Mouse (Mus musculus) testis, adult 2 months (tissue): Measurements from ENCODE around the gene Vat1. TPM values are rescaled to one million over a fixed set of nuclear protein-coding genes. Genes with fewer than 3 reads are reported as not detected.
A peak's percentile ranks its signal among the peaks of the same experiment; 100 is the strongest.

ENCODE experiments used
- H3K27ac ChIP-seq: fragments of 200-500 bp; 2 replicates; pipeline ENCODE4 v1.5.1; 2012; ENCODE audit warnings: low read depth, low read length; ENCODE audit not compliant: control insufficient read depth, insufficient read depth
- H3K27me3 ChIP-seq: fragments of 200-500 bp; 2 replicates; pipeline ENCODE4 v1.6.1; 2012; ENCODE audit warnings: mild to moderate bottlenecking, low read length, moderate library complexity; ENCODE audit not compliant: control insufficient read depth, insufficient read depth
- H3K36me3 ChIP-seq: fragments of 200-500 bp; 2 replicates; pipeline ENCODE4 v1.6.1; 2012; ENCODE audit warnings: mild to moderate bottlenecking, low read length; ENCODE audit not compliant: control insufficient read depth, insufficient read depth
- H3K4me1 ChIP-seq: fragments of 200-500 bp; 2 replicates; pipeline ENCODE4 v1.6.1; 2012; ENCODE audit warnings: low read length; ENCODE audit not compliant: control insufficient read depth, insufficient read depth
- H3K4me3 ChIP-seq: fragments of 200-500 bp; 2 replicates; pipeline ENCODE4 v1.5.1; 2012; ENCODE audit warnings: low read depth, mild to moderate bottlenecking, low read length, moderate library complexity, mixed read lengths; ENCODE audit not compliant: control insufficient read depth
- CTCF ChIP-seq: fragments of 200-500 bp; IDR thresholded peaks from 2 replicates; pipeline ENCODE4 v1.5.1; 2012; ENCODE audit warnings: low read depth, mild to moderate bottlenecking, inconsistent platforms, low read length, moderate library complexity; ENCODE audit not compliant: control insufficient read depth, insufficient read depth, insufficient replicate concordance
- POLR2A ChIP-seq: fragments of 200-500 bp; IDR thresholded peaks from 2 replicates; pipeline ENCODE4 v1.6.1; 2012; ENCODE audit warnings: low read depth, mild to moderate bottlenecking, inconsistent platforms, low read length, moderate library complexity; ENCODE audit not compliant: control insufficient read depth
- polyA plus RNA-seq: library from polyadenylated mRNA; depleted of rRNA; stranded (reverse); fragments of >200 nt; gene quantifications from 2 replicates; pipeline ENCODE4 v1.2.3, GENCODE M21; 2012; rRNA removed

The Vat1 gene
- polyA plus RNA-seq, 1 experiment, result 43.3 TPM

DNA sequence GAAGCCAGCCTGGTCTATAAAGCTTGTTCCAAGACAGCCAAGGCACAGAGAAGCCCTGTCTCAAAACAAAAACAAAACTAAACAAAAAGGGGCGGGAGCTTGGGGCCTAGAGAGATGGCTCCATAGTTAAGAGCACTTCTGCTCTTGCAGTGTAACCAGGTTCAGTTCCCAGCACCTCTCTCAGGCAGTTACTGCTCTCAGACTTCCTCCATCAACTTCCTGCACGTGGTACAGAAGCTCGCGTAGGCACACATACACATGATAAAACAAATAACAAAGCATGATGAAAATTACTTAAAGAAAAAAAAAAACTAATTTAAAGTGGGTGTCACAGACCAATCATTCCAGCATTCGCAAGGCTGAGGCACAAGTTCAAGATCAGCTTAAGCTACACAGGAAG lies 45.9 kb downstream of the Vat1 start:
- no peak overlapping the region for H3K27ac ChIP-seq

GRCm38 (mm10) chr11:101419610-101420009 lies 46.4 kb downstream of the Vat1 start:
- Histone ChIP-seq H3K36me3 (no peaks in the 10 kb centered on the region), H3K27me3 (no peaks in the 10 kb centered on the region), H3K4me1 (peaks cover 3% of the 10 kb centered on the region), H3K27ac (no peak overlapping the region), H3K4me3 (no peak overlapping the region)
- TF ChIP-seq CTCF (no peak), POLR2A (no peak)

More for the DNA sequence above, 45.9 kb downstream of the Vat1 start:
- H3K27me3 ChIP-seq, result no peaks in the 10 kb centered on the region
- peaks cover 3% of the 10 kb centered on the region for H3K4me1 ChIP-seq
- no peak overlapping the region for H3K4me3 ChIP-seq
- H3K36me3 ChIP-seq, result no peaks in the 10 kb centered on the region
- TF ChIP-seq CTCF (no peak), POLR2A (no peak)

DNA sequence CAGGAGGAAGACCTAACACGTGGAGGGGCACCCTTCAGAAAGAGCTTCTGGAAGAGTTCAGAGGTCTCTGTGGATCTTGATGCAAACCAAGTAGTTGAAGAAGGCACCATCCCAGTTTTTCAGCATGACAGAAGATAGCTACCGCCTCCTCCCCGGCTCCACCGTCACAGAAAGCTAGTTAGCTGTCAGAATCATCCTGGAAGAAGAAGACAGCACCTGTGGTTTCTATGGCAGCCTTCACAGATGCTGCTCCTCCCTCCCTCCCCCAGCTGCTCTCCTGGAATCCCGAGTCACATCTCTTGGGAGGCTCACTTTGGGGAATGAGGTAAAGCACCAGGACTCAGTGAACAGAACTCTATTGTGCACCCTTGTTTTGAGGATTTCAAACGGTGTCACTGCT lies 47.0 kb downstream of the Vat1 start:
- Histone ChIP-seq H3K27ac (no peak overlapping the region), H3K27me3 (no peaks in the 10 kb centered on the region), H3K36me3 (no peaks in the 10 kb centered on the region), H3K4me3 (no peak overlapping the region), H3K4me1 (peaks cover 1% of the 10 kb centered on the region)
- TF ChIP-seq CTCF (no peak), POLR2A (no peak)

GRCm38 (mm10) chr11:101417101-101417855 lies 48.8 kb downstream of the Vat1 start, which contains the start of gene Aarsd1:
Gene Aarsd1 (minus strand): TSS chr11:101417615.
- H3K4me1 ChIP-seq, result no peaks in the 10 kb centered on the region; the same call in none of the 2 replicates
- H3K36me3 ChIP-seq, result peaks cover 2% of the 10 kb centered on the region
- H3K4me3 ChIP-seq, result peak within 1 kb of the TSS; percentile 99
- no peaks in the 10 kb centered on the region for H3K27me3 ChIP-seq
- TF ChIP-seq POLR2A, result peak; percentile 79
- TF ChIP-seq CTCF, result no peak
- peak within 1 kb of the TSS; percentile 76; the same call in 1 of the 2 replicates for H3K27ac ChIP-seq

GRCm38 (mm10) chr11:101416433-101417100 lies 49.5 kb downstream of the Vat1 start:
- peaks cover 2% of the 10 kb centered on the region for H3K36me3 ChIP-seq
- H3K4me3 ChIP-seq, result peak overlapping the region; percentile 99
- no peaks in the 10 kb centered on the region; the same call in none of the 2 replicates for H3K4me1 ChIP-seq
- H3K27me3 ChIP-seq, result no peaks in the 10 kb centered on the region
- H3K27ac ChIP-seq, result peak overlapping the region; percentile 74; the same call in 1 of the 2 replicates
- no peak for TF ChIP-seq POLR2A
- TF ChIP-seq CTCF, result no peak

GRCm38 (mm10) chr11:101415306-101415705 lies 50.7 kb downstream of the Vat1 start:
- Histone ChIP-seq H3K4me1 (no peaks in the 10 kb centered on the region; the same call in none of the 2 replicates), H3K27me3 (no peaks in the 10 kb centered on the region), H3K36me3 (peaks cover 6% of the 10 kb centered on the region), H3K27ac (no peak overlapping the region), H3K4me3 (no peak overlapping the region)
- TF ChIP-seq POLR2A, result no peak
- TF ChIP-seq CTCF, result no peak

Other genes starting within 250 kb of the Vat1 start
- 14.3 and 14.5 TPM in 2 replicates for gene Ezh1, start 239.8 kb downstream of the Vat1 start, polyA plus RNA-seq
- gene Ramp2, start 220.2 kb downstream of the Vat1 start, polyA plus RNA-seq, result 5.6 and 5.8 TPM in 2 replicates
- gene Vps25, start 212.5 kb downstream of the Vat1 start, polyA plus RNA-seq, result 26.1 and 26.2 TPM in 2 replicates
- 10.8 and 12.3 TPM in 2 replicates for gene Wnk4, start 205.7 kb downstream of the Vat1 start, polyA plus RNA-seq
- gene Cntd1, start 187.2 kb downstream of the Vat1 start, polyA plus RNA-seq, result 37.1 and 54.6 TPM in 2 replicates
- gene Coa3, start 187.1 kb downstream of the Vat1 start, polyA plus RNA-seq, result 46.6 and 62.4 TPM in 2 replicates
- gene Becn1, start 163.9 kb downstream of the Vat1 start, polyA plus RNA-seq, result 111 and 116 TPM in 2 replicates
- gene Psme3, start 150.0 kb downstream of the Vat1 start, polyA plus RNA-seq, result 59.1 and 74.5 TPM in 2 replicates
- 4.7 TPM in 2 replicates for gene Aoc2, start 141.2 kb downstream of the Vat1 start, polyA plus RNA-seq
- gene Aoc3, start 135.6 kb downstream of the Vat1 start, polyA plus RNA-seq, result 4.2 and 4.4 TPM in 2 replicates
- gene G6pc, start 98.7 kb downstream of the Vat1 start, polyA plus RNA-seq, result not detected in 2 replicates
- 17.9 and 18.7 TPM in 2 replicates for gene Aarsd1, start 48.6 kb downstream of the Vat1 start, polyA plus RNA-seq
- gene Gm27029, start 41.4 kb downstream of the Vat1 start, polyA plus RNA-seq, result 0.14 and 0.38 TPM in 2 replicates
- gene Rundc1, start 41.1 kb downstream of the Vat1 start, polyA plus RNA-seq, result 8.9 and 9.4 TPM in 2 replicates
- 34.6 and 39.1 TPM in 2 replicates for gene Ptges3l, start 40.9 kb downstream of the Vat1 start, polyA plus RNA-seq
- gene Rpl27, start 23.9 kb downstream of the Vat1 start, polyA plus RNA-seq, result 161 and 224 TPM in 2 replicates
- gene Ifi35, start 17.8 kb downstream of the Vat1 start, polyA plus RNA-seq, result 3.2 and 3.6 TPM in 2 replicates
- gene Rnd2, start 1.2 kb downstream of the Vat1 start, polyA plus RNA-seq, result 19.2 and 21.1 TPM in 2 replicates
- 4.6 and 5.2 TPM in 2 replicates for gene Brca1, start 85.7 kb upstream of the Vat1 start, polyA plus RNA-seq
- 323 and 355 TPM in 2 replicates for gene Nbr1, start 85.9 kb upstream of the Vat1 start, polyA plus RNA-seq
- gene Tmem106a, start 116.0 kb upstream of the Vat1 start, polyA plus RNA-seq, result 22.8 and 26.7 TPM in 2 replicates
- gene Gm11634, start 133.0 kb upstream of the Vat1 start, polyA plus RNA-seq, result 64.9 and 69.4 TPM in 2 replicates
- 7.8 and 13.8 TPM in 2 replicates for gene Rdm1, start 161.0 kb upstream of the Vat1 start, polyA plus RNA-seq
- gene Arl4d, start 199.3 kb upstream of the Vat1 start, polyA plus RNA-seq, result 10.2 and 12.3 TPM in 2 replicates